Mouse (Mus musculus) embryonic fibroblast, embryonic 13.5 days (primary cell): ENCODE results near the gene Shisal1. TPM values are rescaled to one million over a fixed set of nuclear protein-coding genes. Genes with fewer than 3 reads are reported as not detected.

Source experiments
- H3K27ac ChIP-seq: 2 replicates; pipeline ENCODE4 v1.5.1; 2012; ENCODE audit warnings: low read length, control low read depth, inconsistent platforms; ENCODE audit not compliant: insufficient read depth
- H3K4me1 ChIP-seq: 2 replicates; pipeline ENCODE4 v1.6.1; 2011; ENCODE audit warnings: low read length; ENCODE audit not compliant: control insufficient read depth, insufficient read depth
- H3K4me3 ChIP-seq: 2 replicates; pipeline ENCODE4 v1.5.1; 2011; ENCODE audit warnings: mild to moderate bottlenecking, control low read depth, low read length; ENCODE audit not compliant: insufficient read depth
- CTCF ChIP-seq: IDR thresholded peaks from 2 replicates; pipeline ENCODE4 v1.5.1; 2011; ENCODE audit warnings: mild to moderate bottlenecking, control low read depth, low read length, moderate library complexity, borderline replicate concordance; ENCODE audit not compliant: insufficient read depth
- POLR2A ChIP-seq: IDR thresholded peaks from 2 replicates; pipeline ENCODE4 v1.6.1; 2011; ENCODE audit warnings: low read depth, mild to moderate bottlenecking, control low read depth, low read length, moderate library complexity
- polyA plus RNA-seq: library from polyadenylated mRNA; stranded (reverse); fragments of >200 nt; gene quantifications from 2 replicates; pipeline ENCODE4 v1.2.4, GENCODE M21; 2011; ENCODE audit warnings: low read depth; ENCODE audit not compliant: missing spikeins, insufficient read length

Gene Shisal1
- 0.35 TPM in 1 of 2 replicates, not detected in the other for polyA plus RNA-seq

GRCm38 (mm10) chr15:84446997-84447396, at the start of gene Shisal1:
Gene Shisal1, minus strand, starts transcription at chr15:84447097.
- no peak within 1 kb of the TSS for H3K27ac ChIP-seq
- H3K4me3 ChIP-seq, result no peak within 1 kb of the TSS
- H3K4me1 ChIP-seq, result no peaks in the 10 kb centered on the region
- TF ChIP-seq CTCF (no peak), POLR2A (no peak)

DNA sequence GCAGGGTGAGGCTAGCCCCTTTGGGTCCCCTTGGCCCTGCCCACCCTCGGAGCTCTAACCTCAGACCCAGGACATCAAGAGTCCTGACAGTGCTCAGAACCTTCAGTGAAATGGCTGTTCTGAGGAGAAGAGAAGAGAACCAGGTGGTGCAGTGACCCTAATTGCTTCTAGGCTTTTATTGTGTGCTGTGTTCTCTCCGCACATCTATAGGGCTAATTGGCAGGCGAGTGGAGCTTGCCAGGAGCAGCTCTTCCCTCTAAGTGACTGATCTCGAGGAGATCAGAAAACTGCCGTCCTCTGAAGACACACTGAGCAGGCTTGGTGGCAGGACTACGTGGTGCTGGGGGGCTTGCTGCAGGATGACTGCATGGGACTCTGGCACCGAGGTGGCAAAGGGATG, 43.6 kb upstream of the Shisal1 start:
- no peaks in the 10 kb centered on the region for H3K4me1 ChIP-seq
- TF ChIP-seq POLR2A (no peak), CTCF (no peak)
- H3K4me3 ChIP-seq, result no peak overlapping the region
- H3K27ac ChIP-seq, result no peak overlapping the region

GRCm38 (mm10) chr15:84484255-84484654, 37.4 kb upstream of the Shisal1 start:
- H3K27ac ChIP-seq, result no peak overlapping the region

DNA sequence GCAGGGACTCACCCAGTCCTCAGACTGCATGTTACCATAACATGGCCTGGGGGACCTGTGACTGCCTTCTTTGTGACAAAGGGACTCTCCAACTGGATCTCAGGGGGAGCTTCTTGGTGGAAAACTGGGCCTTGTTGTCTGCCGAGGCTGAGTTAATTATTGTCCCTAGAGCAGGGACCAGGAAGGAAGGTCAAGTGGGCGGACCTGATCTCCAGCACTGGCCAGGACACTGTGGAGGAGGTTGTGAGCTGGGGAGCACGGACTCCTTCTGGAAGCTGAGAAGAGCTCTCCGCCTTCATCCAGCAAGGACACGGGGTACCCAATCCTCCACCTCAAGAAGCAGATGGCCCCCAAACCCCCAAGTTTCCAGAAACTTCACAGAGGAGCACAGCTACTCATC, 36.7 kb upstream of the Shisal1 start:
- no peak overlapping the region for H3K27ac ChIP-seq
- no peak for TF ChIP-seq CTCF
- TF ChIP-seq POLR2A, result no peak
- no peak overlapping the region for H3K4me3 ChIP-seq
- H3K4me1 ChIP-seq, result no peaks in the 10 kb centered on the region

More at GRCm38 (mm10) chr15:84484255-84484654, 37.4 kb upstream of the Shisal1 start:
- H3K4me1 ChIP-seq, result no peaks in the 10 kb centered on the region
- no peak for TF ChIP-seq POLR2A
- no peak for TF ChIP-seq CTCF
- H3K4me3 ChIP-seq, result no peak overlapping the region

DNA sequence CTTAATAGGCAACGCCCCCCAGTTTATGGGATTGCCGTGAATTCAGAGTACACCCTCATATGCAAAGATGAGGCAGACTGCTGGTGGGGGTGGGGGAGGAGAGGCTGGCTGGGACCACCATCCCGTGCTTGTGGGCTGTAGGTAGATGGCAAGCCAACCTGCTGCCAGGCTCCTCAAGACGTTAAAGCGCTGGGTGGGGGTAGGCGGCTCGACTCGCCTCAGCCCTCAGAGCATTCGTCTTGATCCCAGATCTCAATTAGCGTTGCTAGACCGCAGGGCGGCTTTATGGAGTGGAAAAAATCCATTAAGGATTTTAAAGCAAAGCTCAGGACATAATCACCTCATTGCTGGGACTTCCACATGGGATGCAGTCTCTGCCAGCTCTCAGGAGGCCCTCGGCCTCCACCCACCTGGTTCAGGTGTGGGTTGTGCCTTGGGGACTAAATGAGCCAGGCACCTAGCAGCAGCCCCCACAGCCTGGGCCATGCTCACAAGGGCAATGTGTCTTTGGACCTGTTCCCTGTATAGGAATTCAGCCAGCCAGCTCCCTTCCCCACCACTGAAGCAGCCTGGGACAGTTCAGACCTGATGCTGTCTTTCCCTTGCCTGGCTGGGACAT, 34.5 kb upstream of the Shisal1 start:
- no peak overlapping the region for H3K27ac ChIP-seq
- no peak overlapping the region for H3K4me3 ChIP-seq
- H3K4me1 ChIP-seq, result no peaks in the 10 kb centered on the region
- TF ChIP-seq CTCF (no peak), POLR2A (no peak)

DNA sequence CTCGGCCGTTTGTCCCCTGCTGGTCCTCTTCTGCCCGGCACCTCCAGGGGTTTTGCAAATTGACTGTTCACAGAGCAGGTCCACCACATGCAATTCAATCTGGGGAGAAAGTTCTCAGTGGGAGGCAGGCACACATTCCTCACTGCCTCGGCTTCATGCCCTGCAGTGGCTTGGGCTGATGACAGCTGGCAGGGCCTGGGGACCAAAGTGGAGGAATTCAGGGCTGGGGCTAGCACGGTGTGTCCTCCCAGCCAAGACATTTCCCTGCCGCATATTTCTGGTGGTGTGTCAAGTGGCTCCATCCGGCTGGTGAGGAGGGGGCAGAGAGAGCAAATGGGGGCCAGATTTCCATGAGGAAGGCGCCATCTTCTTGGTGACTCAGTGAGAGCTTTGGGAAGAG, 22.5 kb upstream of the Shisal1 start:
- no peak overlapping the region for H3K27ac ChIP-seq
- TF ChIP-seq POLR2A (no peak), CTCF (no peak)
- no peak overlapping the region for H3K4me3 ChIP-seq
- no peaks in the 10 kb centered on the region for H3K4me1 ChIP-seq

DNA sequence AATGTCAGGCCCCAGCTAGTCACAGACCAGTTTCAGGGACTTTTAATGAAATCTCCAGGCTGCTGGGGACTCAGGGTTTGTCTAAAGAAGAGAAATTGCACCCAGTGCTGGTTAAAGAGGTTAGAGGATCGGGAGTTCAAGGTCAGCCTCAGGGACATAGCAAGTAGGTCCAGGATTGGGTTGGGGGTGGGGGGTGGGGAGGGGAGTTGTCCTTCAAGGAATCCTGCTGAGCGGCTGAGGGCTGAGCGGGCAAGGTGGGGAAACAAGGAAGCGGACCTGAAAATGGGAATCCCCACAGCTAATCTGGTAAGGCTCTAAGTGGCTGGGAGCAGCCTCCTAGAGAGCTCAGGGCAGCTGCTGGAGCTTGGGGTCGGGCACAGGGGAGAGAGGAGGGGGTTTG, 20.9 kb upstream of the Shisal1 start:
- H3K4me3 ChIP-seq, result no peak overlapping the region
- no peak overlapping the region for H3K27ac ChIP-seq
- TF ChIP-seq POLR2A, result no peak
- TF ChIP-seq CTCF, result no peak
- no peaks in the 10 kb centered on the region for H3K4me1 ChIP-seq

- Histone ChIP-seq H3K4me1 (no peaks in the 10 kb centered on the region), H3K27ac (no peak overlapping the region), H3K4me3 (no peak overlapping the region)
- no peak for TF ChIP-seq CTCF
- no peak for TF ChIP-seq POLR2A
Measured at GRCm38 (mm10) chr15:84466458-84467267, 19.8 kb upstream of the Shisal1 start.

DNA sequence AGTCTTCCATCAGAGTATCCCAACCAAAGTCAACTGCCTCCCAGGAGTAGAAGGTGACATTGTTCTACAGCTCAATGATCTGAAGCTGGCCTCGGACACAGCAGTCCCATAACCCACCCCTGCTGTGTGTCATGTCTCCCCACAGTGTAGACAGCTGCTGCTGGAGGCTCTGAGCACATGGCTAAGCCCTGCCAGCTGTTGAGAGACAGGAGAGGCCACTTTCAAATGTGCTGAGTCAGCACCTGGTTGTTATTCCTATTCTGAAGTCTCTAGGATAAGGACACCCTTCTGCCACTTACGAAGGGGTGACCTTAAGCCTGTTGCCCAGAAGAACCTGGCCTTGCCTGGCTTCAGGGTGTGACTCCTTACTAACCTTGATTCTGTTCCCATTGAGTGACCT, 14.5 kb upstream of the Shisal1 start:
- TF ChIP-seq CTCF (no peak), POLR2A (no peak)
- no peak overlapping the region for H3K27ac ChIP-seq
- no peaks in the 10 kb centered on the region for H3K4me1 ChIP-seq
- no peak overlapping the region for H3K4me3 ChIP-seq

GRCm38 (mm10) chr15:84458983-84459382, 12.1 kb upstream of the Shisal1 start:
- Histone ChIP-seq H3K27ac (no peak overlapping the region), H3K4me3 (no peak overlapping the region)
- no peak for TF ChIP-seq POLR2A
- TF ChIP-seq CTCF, result no peak

GRCm38 (mm10) chr15:84455286-84455685, 8.4 kb upstream of the Shisal1 start:
- TF ChIP-seq POLR2A, result no peak
- no peak for TF ChIP-seq CTCF
- no peak overlapping the region for H3K4me3 ChIP-seq

More at GRCm38 (mm10) chr15:84458983-84459382, 12.1 kb upstream of the Shisal1 start:
- H3K4me1 ChIP-seq, result no peaks in the 10 kb centered on the region

More at GRCm38 (mm10) chr15:84455286-84455685, 8.4 kb upstream of the Shisal1 start:
- H3K4me1 ChIP-seq, result no peaks in the 10 kb centered on the region
- H3K27ac ChIP-seq, result no peak overlapping the region
